Mouse (Mus musculus) myocyte (in vitro differentiated cells): ENCODE results near the gene Adpgk.

Experiments
- MAX ChIP-seq: IDR thresholded peaks from one replicate; pipeline ENCODE4 v1.6.1; 2011; ENCODE audit warnings: low read depth, mild to moderate bottlenecking, control low read depth
- MYOG ChIP-seq, 3 experiments: IDR thresholded peaks; one replicate each; pipeline ENCODE4 v1.6.1; 2011; ENCODE audit warnings: control low read depth in 2 of 3, low read depth in 2 of 3, mild to moderate bottlenecking in 2 of 3; ENCODE audit not compliant: insufficient read length in 2 of 3, control insufficient read depth in 1 of 3, insufficient read depth in 1 of 3
- POLR2A ChIP-seq: IDR thresholded peaks from one replicate; pipeline ENCODE4 v1.6.1; 2011; ENCODE audit warnings: low read depth, mild to moderate bottlenecking, control low read depth, moderate library complexity; ENCODE audit not compliant: insufficient read length

DNA sequence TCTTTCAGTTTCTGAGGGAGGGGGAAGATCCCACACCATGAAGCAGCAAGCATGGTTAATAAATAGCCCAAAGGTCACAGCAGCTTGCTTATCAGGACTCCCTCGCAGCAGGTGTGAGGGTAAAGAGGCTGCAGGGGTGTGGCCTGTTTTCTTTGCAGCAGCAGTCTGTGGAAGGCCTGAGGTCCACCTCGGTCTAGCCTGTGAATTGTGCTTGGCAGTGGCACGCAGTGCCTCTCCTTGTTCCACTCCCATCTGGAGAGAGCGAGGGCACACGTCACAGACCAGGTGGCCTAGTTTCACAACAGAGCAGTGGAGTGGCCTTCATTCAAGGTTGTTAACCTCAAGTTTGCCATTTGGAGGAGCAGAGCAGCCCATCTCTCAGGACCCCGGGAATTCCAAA, 19.6 kb upstream of the Adpgk start:
- TF ChIP-seq MAX (no peak), POLR2A (no peak), MYOG (IDR thresholded peaks at IDR 0.05; ENCODE audit: control insufficient read depth in 1 of 3, insufficient read depth in 1 of 3, insufficient read length in 2 of 3, low read depth in 2 of 3) (peak; percentile 43 to 86 (median 45))
